Mouse (Mus musculus) hindbrain, embryonic 16.5 days (tissue): Measurements from ENCODE around the gene Pacs2. TPM values are rescaled to one million over a fixed set of nuclear protein-coding genes. Genes with fewer than 3 reads are reported as not detected.

Experiments
- ATAC-seq: fragments of 200-750 bp; cut with Nextera tagmentation; 2 replicates; pipeline ENCODE4 v1.8.0; 2017; ENCODE audit warnings: moderate TSS enrichment, moderate library complexity
- H3K27ac ChIP-seq: fragments of 300-500 bp; sonication (generic); 2 replicates; pipeline ENCODE4 v1.5.1; 2014; ENCODE audit warnings: low read depth, mild to moderate bottlenecking, control low read depth, low read length, moderate library complexity
- H3K27me3 ChIP-seq: fragments of 300-500 bp; sonication (generic); replicated peaks from 2 replicates; pipeline ENCODE4 v1.6.1; 2014; ENCODE audit warnings: low read length; ENCODE audit not compliant: control insufficient read depth, insufficient read depth
- H3K36me3 ChIP-seq: fragments of 300-500 bp; sonication (generic); 2 replicates; pipeline ENCODE4 v1.6.1; 2014; ENCODE audit warnings: mild to moderate bottlenecking, low read length, moderate library complexity, mixed read lengths; ENCODE audit not compliant: control insufficient read depth, insufficient read depth
- H3K4me1 ChIP-seq: fragments of 300-500 bp; sonication (generic); 2 replicates; pipeline ENCODE4 v1.6.1; 2014; ENCODE audit warnings: low read depth, low read length; ENCODE audit not compliant: control insufficient read depth, insufficient read depth
- H3K4me2 ChIP-seq: fragments of 300-500 bp; sonication (generic); 2 replicates; pipeline ENCODE4 v1.6.1; 2014; ENCODE audit warnings: mild to moderate bottlenecking, low read length, control low read depth, moderate library complexity
- H3K4me3 ChIP-seq: fragments of 300-500 bp; sonication (generic); 2 replicates; pipeline ENCODE4 v1.5.1; 2014; ENCODE audit warnings: mild to moderate bottlenecking, low read length, control low read depth, moderate library complexity
- H3K9ac ChIP-seq: fragments of 300-500 bp; sonication (generic); 2 replicates; pipeline ENCODE4 v1.6.1; 2014; ENCODE audit warnings: low read depth, mild to moderate bottlenecking, control low read depth, low read length, moderate library complexity
- H3K9me3 ChIP-seq: fragments of 300-500 bp; sonication (generic); 2 replicates; pipeline ENCODE4 v1.6.1; 2014; ENCODE audit warnings: mild to moderate bottlenecking, low read length, moderate library complexity; ENCODE audit not compliant: control insufficient read depth
- WGBS: fragments of 180-500 bp; shearing (Covaris S2); extraction: QIAGEN DNeasy Blood & Tissue Kit; methylation state at CpG from one replicate; pipeline ENCODE4 v1.1.7; 2014; 5-methylcytosine and 5-hydroxymethylcytosine counted together
- microRNA-seq: library from miRNA; unstranded; fragments of <30 nt; microRNA quantifications from one replicate; pipeline ENCODE4, GENCODE M21; 2017
- polyA plus RNA-seq: library from polyadenylated mRNA; unstranded; fragments of >200 nt; fragmentation: Nextera tagmentation; extraction: Ambion mirVana; gene quantifications from 2 replicates; pipeline ENCODE4 v1.2.1, GENCODE M21; 2015

Pacs2 gene
- polyA plus RNA-seq, 1 experiment from 2014 or later, result 20.4 TPM

DNA sequence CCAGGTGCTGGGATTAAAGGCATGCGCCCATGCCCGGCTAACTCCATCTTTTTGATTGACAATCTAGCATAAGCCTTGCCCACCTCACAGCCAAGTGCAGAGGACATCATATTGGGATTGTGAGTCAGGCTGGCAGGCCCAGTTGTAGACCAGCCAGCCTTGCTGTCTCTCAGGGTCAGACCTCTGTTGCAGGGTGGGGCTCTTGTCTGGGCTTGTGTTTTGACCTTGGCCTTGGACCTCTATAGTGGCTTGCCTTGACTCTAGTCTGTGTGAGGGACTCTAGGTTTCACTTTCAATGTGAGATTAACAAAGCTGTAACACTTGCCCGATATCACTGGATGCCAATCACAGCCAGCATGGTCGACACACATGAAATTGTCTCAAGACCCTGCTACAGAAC, 99.8 kb downstream of the Pacs2 start:
- H3K4me3 ChIP-seq, result no peak overlapping the region
- WGBS, result 90% methylated on average over 4 of the region's 4 CpGs
- H3K4me2 ChIP-seq, result no peak overlapping the region
- no peaks in the 10 kb centered on the region for H3K27me3 ChIP-seq
- peaks cover 6% of the 10 kb centered on the region; the same call in 1 of the 2 replicates for H3K4me1 ChIP-seq
- peaks cover 12% of the 10 kb centered on the region for H3K36me3 ChIP-seq
- ATAC-seq, result no peak
- no peak overlapping the region for H3K27ac ChIP-seq
- no peaks in the 10 kb centered on the region for H3K9me3 ChIP-seq
- no peak overlapping the region for H3K9ac ChIP-seq

DNA sequence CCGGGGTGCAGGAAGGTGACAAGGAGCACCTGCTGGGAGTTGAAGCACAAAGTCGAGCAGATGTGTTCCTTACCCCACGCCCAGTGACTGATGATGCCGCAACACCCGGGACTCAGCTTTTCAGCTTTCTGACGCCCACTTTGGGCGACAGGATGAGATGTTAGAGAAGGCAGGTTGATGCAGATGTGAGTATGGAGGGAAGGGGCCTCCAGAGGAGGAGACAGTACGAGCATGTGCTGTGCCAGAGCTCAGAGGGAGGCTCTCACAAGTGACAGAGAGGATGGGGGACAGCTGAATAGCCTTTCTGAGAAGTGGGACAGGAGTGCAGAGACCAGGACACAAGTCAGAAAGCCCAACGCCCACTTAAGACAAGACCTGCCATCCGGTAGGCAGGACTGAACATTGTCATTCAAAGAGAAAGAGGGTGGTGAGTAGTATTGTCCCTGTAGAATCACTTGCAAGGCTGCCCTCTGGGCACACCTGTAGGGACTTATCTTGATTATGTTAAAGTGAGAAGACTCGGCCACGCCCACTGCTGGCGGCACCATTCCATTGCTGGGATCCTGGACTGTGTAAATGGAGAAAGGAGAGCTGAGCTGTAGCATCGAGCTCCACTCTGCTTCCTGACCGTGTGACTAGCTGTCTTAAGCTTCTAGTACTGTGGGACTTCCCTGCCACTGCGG, 100.7 kb downstream of the Pacs2 start:
- Histone ChIP-seq H3K4me1 (peaks cover 6% of the 10 kb centered on the region; the same call in 1 of the 2 replicates), H3K4me3 (no peak overlapping the region), H3K27ac (no peak overlapping the region), H3K9ac (no peak overlapping the region), H3K36me3 (peaks cover 13% of the 10 kb centered on the region), H3K9me3 (no peaks in the 10 kb centered on the region), H3K27me3 (no peaks in the 10 kb centered on the region), H3K4me2 (no peak overlapping the region)
- WGBS, result 85% methylated on average over 16 of the region's 16 CpGs
- ATAC-seq, result no peak

DNA sequence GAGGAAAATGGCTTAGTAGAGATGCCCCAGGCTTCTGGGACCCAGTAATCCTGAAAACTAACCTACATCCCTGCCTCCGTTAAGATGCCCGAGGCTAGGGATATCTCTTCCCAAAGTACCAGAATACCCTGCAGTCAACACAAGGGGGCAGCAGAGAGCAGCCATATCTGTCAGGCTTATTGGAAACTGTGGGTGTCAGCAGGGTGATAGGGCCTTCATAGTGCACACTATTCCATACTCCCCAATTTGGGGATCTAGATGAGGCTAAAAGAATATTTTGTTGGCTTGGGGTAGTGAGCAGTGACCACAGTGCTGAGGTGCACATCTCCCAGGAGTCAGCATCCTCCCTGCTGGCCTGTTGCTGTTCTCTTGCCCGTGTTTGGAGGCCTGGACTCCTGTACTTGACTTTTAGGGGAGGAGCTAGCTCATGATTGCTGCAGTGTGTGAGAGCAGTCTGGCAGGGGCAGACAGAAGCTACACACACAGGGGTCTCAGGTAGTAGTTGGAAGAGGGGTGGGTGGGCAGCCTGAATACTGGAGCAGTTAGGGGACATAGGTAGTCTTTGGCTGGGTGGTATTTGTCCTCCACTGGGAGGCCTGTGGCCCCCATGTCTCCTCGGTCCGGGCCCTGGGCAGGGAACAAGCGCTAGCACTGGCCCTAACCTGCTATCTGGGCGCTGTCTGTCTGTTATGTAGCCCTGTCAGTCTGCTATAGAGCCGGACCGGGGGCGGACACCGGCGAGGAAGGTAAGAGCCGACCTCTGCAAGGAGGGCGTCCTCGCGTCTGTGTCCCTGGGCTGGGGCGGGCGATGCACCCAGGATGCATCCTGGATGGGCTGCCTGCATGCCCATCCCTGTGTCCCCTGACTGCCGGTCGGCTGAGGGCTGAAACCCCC, 105.5 kb downstream of the Pacs2 start:
- Histone ChIP-seq H3K4me2 (no peak overlapping the region), H3K4me3 (no peak overlapping the region), H3K27ac (no peak overlapping the region), H3K36me3 (peaks cover 38% of the 10 kb centered on the region), H3K27me3 (no peaks in the 10 kb centered on the region), H3K9me3 (no peaks in the 10 kb centered on the region), H3K9ac (no peak overlapping the region; the same call in 1 of the 2 replicates), H3K4me1 (no peaks in the 10 kb centered on the region)
- 85% methylated on average over 18 of the region's 20 CpGs for WGBS
- ATAC-seq, result peak; percentile 55

Small RNA genes within 50 kb of the gene (microRNA-seq; reads per million reads assigned to microRNA genes)
- gene Gm44471, result not detected

Other genes starting within 250 kb of the Pacs2 start
- 3.4 and 3.7 TPM in 2 replicates for gene Ahnak2, start 211.9 kb upstream of the Pacs2 start, polyA plus RNA-seq
- 21.7 and 24.2 TPM in 2 replicates for gene Clba1, start 205.6 kb upstream of the Pacs2 start, polyA plus RNA-seq
- gene Cdca4, start 185.1 kb upstream of the Pacs2 start, polyA plus RNA-seq, result 31.3 and 36.7 TPM in 2 replicates
- 0.08 TPM in 1 of 2 replicates, not detected in the other for gene Gpr132, start 146.3 kb upstream of the Pacs2 start, polyA plus RNA-seq
- gene Jag2, start 84.7 kb upstream of the Pacs2 start, polyA plus RNA-seq, result 10.7 and 11.1 TPM in 2 replicates
- gene Nudt14, start 72.4 kb upstream of the Pacs2 start, polyA plus RNA-seq, result 54.2 and 57.3 TPM in 2 replicates
- gene Btbd6, start 38.0 kb upstream of the Pacs2 start, polyA plus RNA-seq, result 54.3 and 55.8 TPM in 2 replicates
- gene Brf1, start 13.8 kb upstream of the Pacs2 start, polyA plus RNA-seq, result 40.5 and 43.1 TPM in 2 replicates
- not detected in 2 replicates for gene Tex22, start 60.0 kb downstream of the Pacs2 start, polyA plus RNA-seq
- gene Mta1, start 83.8 kb downstream of the Pacs2 start, polyA plus RNA-seq, result 13.4 and 14.6 TPM in 2 replicates
- 342 and 346 TPM in 2 replicates for gene Crip2, start 125.7 kb downstream of the Pacs2 start, polyA plus RNA-seq
- gene Crip1, start 131.8 kb downstream of the Pacs2 start, polyA plus RNA-seq, result 29.8 and 40.7 TPM in 2 replicates
- 14.5 and 18.3 TPM in 2 replicates for gene Tedc1, start 141.9 kb downstream of the Pacs2 start, polyA plus RNA-seq
- gene Tmem121, start 171.4 kb downstream of the Pacs2 start, polyA plus RNA-seq, result 50.8 and 52.2 TPM in 2 replicates